Mouse (Mus musculus) CH12.LX (cell line): ENCODE results near the gene Rhag. TPM values are rescaled to one million over a fixed set of nuclear protein-coding genes. Genes with fewer than 3 reads are reported as not detected.

Experiments used
- DNase-seq: peaks from one replicate; pipeline ENCODE4 v3.0.0-alpha.2; 2013; ENCODE audit errors: extremely low read depth
- H3K27ac ChIP-seq: 2 replicates; pipeline ENCODE4 v1.5.1; 2012; ENCODE audit warnings: low read depth, mild to moderate bottlenecking, control low read depth, moderate library complexity; ENCODE audit not compliant: insufficient read depth
- H3K27me3 ChIP-seq: replicated peaks from 2 replicates; pipeline ENCODE3; 2012; ENCODE audit warnings: inconsistent platforms
- H3K36me3 ChIP-seq, 2 experiments: replicated peaks in 1 of 2; 2 replicates each; pipeline versions ENCODE3 to v1.6.1; 2012; ENCODE audit warnings: inconsistent platforms in 1 of 2, low read length in 1 of 2, mild to moderate bottlenecking in 1 of 2, mixed read lengths in 1 of 2, moderate library complexity in 1 of 2; ENCODE audit not compliant: control insufficient read depth in 1 of 2, insufficient read depth in 1 of 2
- H3K4me1 ChIP-seq, 2 experiments: 2 replicates each; pipeline ENCODE4 v1.6.1; 2012; ENCODE audit warnings: inconsistent platforms in 1 of 2, moderate library complexity in 1 of 2; ENCODE audit not compliant: insufficient read depth in 2 of 2, control insufficient read depth in 1 of 2
- H3K4me2 ChIP-seq: 2 replicates; pipeline ENCODE4 v1.6.1; 2012; ENCODE audit warnings: low read depth, mild to moderate bottlenecking, control low read depth; ENCODE audit not compliant: poor library complexity, insufficient read depth, severe bottlenecking
- H3K4me3 ChIP-seq, 3 experiments: fragments of 150-350 bp in 1 of 3; sonication (generic) in 1 of 3; replicated peaks in 1 of 3; 2 replicates each; pipeline versions ENCODE3 to v1.5.1; 2011 to 2012; ENCODE audit warnings: low read depth in 2 of 3, low read length in 2 of 3, mild to moderate bottlenecking in 2 of 3, moderate library complexity in 2 of 3, control low read depth in 1 of 3, improper control_type of control experiment in 1 of 3, inconsistent platforms in 1 of 3, mixed read lengths in 1 of 3; ENCODE audit not compliant: poor library complexity in 1 of 3
- H3K79me2 ChIP-seq: replicated peaks from 2 replicates; pipeline ENCODE4 v1.6.1; 2012; ENCODE audit warnings: mild to moderate bottlenecking, moderate library complexity; ENCODE audit not compliant: control insufficient read depth, poor library complexity, insufficient read depth, severe bottlenecking; ENCODE audit errors: extremely low read depth
- H3K9ac ChIP-seq: 2 replicates; pipeline ENCODE4 v1.6.1; 2012; ENCODE audit warnings: low read depth, mild to moderate bottlenecking, control low read depth, moderate library complexity; ENCODE audit not compliant: insufficient read depth
- H3K9me3 ChIP-seq: replicated peaks from 2 replicates; pipeline ENCODE3; 2012; ENCODE audit warnings: low read length, inconsistent platforms, mixed read lengths
- ELF1 ChIP-seq: IDR thresholded peaks from 2 replicates; pipeline ENCODE4 v1.6.1; 2014; ENCODE audit warnings: low read depth, mild to moderate bottlenecking, inconsistent platforms, low read length, improper control_type of control experiment
- KAT2A ChIP-seq: IDR thresholded peaks from 2 replicates; pipeline ENCODE4 v1.6.1; 2012; ENCODE audit warnings: low read length, improper control_type of control experiment, inconsistent platforms; ENCODE audit not compliant: insufficient replicate concordance
- MAX ChIP-seq: IDR thresholded peaks from 2 replicates; pipeline ENCODE4 v1.6.1; 2011; ENCODE audit warnings: low read length, improper control_type of control experiment
- RCOR1 ChIP-seq: conservative IDR thresholded peaks from 2 replicates; pipeline ENCODE4 v1.6.1; 2012; ENCODE audit warnings: low read depth, mild to moderate bottlenecking, inconsistent platforms, low read length, improper control_type of control experiment
- SIN3A ChIP-seq: IDR thresholded peaks from 2 replicates; pipeline ENCODE4 v1.6.1; 2012; ENCODE audit warnings: low read length, improper control_type of control experiment, inconsistent platforms
- SMC3 ChIP-seq: IDR thresholded peaks from 2 replicates; pipeline ENCODE4 v1.6.1; 2011; ENCODE audit warnings: low read depth, low read length, improper control_type of control experiment
- USF1 ChIP-seq: IDR thresholded peaks from 2 replicates; pipeline ENCODE4 v1.6.1; 2014; ENCODE audit warnings: low read depth, mild to moderate bottlenecking, inconsistent platforms, low read length, improper control_type of control experiment
- ZC3H11A ChIP-seq: IDR thresholded peaks from 2 replicates; pipeline ENCODE4 v1.6.1; 2012; ENCODE audit warnings: low read depth, mild to moderate bottlenecking, inconsistent platforms, low read length, improper control_type of control experiment
- ZNF384 ChIP-seq: IDR thresholded peaks from 2 replicates; pipeline ENCODE4 v1.6.1; 2012; ENCODE audit warnings: low read depth, low read length, improper control_type of control experiment, inconsistent platforms
- dilution Hi-C: fragments of 300-500 bp; cut with MboI; formaldehyde crosslinking; loops from 2 replicates; pipeline ENCODE4 v1.14.3; 2020; ENCODE audit warnings: low sequenced_read_pairs; ENCODE audit not compliant: extremely low pct_unique_long_range_greater_than_20kb, extremely low pct_ligation_motif_present
- in situ Hi-C: fragments of 300-500 bp; cut with MboI; formaldehyde crosslinking; loops from 3 replicates; pipeline ENCODE4 v1.14.3; 2019; ENCODE audit warnings: low sequenced_read_pairs, low pct_ligation_motif_present, low pct_unique_long_range_greater_than_20kb, mixed read lengths
- polyA plus RNA-seq: library from polyadenylated mRNA; unstranded; fragments of >175 nt; gene quantifications from 2 replicates; pipeline ENCODE4 v1.2.1, GENCODE M21; 2012; ENCODE audit warnings: low read depth; ENCODE audit not compliant: insufficient read length
- total RNA-seq, 2 experiments: library from RNA; depleted of rRNA; stranded (reverse); fragments of 300-350 nt in 1 of 2; fragments of >200 nt in 1 of 2; gene quantifications; 2 replicates each; pipeline ENCODE4 v1.2.3; 2012 to 2014

Gene Rhag
- total and polyA plus RNA-seq, 3 experiments: not detected

DNA sequence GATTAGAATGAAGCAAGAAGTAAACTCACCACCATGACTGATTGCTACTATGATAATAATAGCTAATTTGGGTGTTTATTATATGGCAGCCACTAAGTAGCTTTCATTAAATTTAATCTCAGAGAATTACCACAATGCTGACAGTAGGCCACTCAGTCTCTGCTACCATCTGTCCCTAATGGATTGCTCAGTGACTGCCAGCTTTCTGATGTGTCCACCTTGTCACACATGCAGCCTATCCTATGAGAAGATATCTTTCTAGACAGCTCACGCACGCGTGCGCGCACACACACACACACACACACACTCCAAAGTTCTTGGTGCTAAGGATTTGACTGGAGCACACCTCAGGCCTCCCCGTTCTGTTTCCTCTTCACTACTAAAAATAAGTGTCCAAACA is 61.7 kb downstream of the Rhag start:
- no peaks in the 10 kb centered on the region for H3K79me2 ChIP-seq
- TF ChIP-seq ELF1 (no peak), RCOR1 (no peak), ZNF384 (no peak), MAX (no peak)
- dilution Hi-C loops: no loop called here
- H3K27ac ChIP-seq: no peak overlapping the region
- H3K27me3 ChIP-seq: no peaks in the 10 kb centered on the region
- no peaks in the 10 kb centered on the region for H3K4me1 ChIP-seq
- no peak for DNase-seq
- H3K4me3 ChIP-seq: no peak overlapping the region
- H3K4me2 ChIP-seq: no peak overlapping the region
- peaks cover 4% of the 10 kb centered on the region for H3K9me3 ChIP-seq
- H3K36me3 ChIP-seq: no peaks in the 10 kb centered on the region
- in situ Hi-C loops: no loop called here
- H3K9ac ChIP-seq: no peak overlapping the region

DNA sequence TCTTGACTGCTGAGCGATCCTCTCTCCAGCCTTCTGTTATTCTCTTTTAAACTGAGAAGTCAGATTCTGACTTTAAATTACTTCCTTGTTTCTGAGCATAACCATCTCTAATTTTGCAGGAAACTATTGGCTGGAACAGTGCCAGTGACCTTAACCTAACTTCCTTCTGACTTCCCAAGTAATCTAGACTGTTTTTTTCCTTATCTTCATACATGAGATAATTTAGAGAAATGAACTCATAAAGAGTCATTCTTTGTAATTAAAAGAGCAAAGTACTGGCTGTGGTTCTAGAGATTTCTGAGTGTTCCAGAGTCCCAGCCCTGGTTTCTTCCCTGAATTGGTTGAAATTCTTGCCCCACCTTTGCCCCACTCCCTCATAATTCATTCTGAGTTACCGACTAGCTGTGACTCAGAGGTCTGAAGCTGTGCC is 62.7 kb downstream of the Rhag start:
- Histone ChIP-seq H3K36me3 (no peaks in the 10 kb centered on the region), H3K9ac (no peak overlapping the region), H3K4me2 (no peak overlapping the region), H3K9me3 (peaks cover 7% of the 10 kb centered on the region), H3K79me2 (no peaks in the 10 kb centered on the region), H3K27me3 (no peaks in the 10 kb centered on the region), H3K4me3 (no peak overlapping the region), H3K4me1 (no peaks in the 10 kb centered on the region), H3K27ac (no peak overlapping the region)
- TF ChIP-seq USF1: no peak
- dilution Hi-C loops: no loop called here
- DNase-seq: no peak
- in situ Hi-C loops: no loop called here

DNA sequence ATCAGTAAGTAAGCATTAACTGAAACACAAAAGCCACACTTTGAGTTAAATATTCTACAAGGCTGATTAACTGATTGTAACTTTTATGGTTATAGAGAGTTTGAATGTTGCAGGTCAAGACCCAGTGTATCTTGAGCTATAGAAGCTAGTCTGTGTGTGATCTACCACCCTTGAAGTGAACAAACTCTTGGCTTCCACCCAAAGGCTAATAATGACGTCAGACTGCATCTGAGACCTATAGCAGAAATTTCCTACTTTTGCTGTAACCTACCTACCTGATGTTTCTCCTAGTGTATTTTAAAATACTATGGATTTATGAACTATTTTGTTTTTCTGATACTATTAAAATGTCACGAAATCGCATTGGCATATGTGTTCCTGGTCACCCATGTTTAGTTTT is 63.8 kb downstream of the Rhag start:
- DNase-seq: no peak
- dilution Hi-C loops: no loop called here
- Histone ChIP-seq H3K9me3 (peaks cover 5% of the 10 kb centered on the region), H3K4me2 (no peak overlapping the region), H3K79me2 (no peaks in the 10 kb centered on the region), H3K9ac (no peak overlapping the region), H3K27ac (no peak overlapping the region), H3K36me3 (no peaks in the 10 kb centered on the region), H3K4me1 (no peaks in the 10 kb centered on the region), H3K4me3 (no peak overlapping the region), H3K27me3 (no peaks in the 10 kb centered on the region)
- in situ Hi-C loops: no loop called here
- TF ChIP-seq MAX (no peak), SMC3 (no peak)

DNA sequence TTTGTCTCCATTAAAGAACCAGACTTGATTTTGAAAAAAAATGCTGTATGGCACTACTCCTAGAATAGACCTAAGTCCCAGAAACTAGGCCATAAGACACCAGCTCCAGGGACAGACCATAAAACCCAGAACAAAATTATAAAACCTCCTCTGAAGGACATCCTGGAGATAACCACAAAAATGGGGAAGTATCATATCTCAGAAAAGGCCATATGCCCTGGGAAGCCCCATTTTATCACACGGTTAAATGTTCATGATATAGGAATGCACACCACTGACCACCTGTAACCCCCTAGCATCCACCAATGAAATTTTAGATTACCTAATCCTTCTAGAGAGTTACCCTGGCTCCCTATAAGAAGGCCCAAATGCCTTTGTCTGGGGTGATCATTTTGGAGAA is 64.6 kb downstream of the Rhag start:
- Histone ChIP-seq H3K9me3 (peaks cover 14% of the 10 kb centered on the region), H3K4me1 (no peaks in the 10 kb centered on the region), H3K79me2 (no peaks in the 10 kb centered on the region), H3K9ac (no peak overlapping the region), H3K4me3 (no peak overlapping the region), H3K27me3 (no peaks in the 10 kb centered on the region), H3K4me2 (no peak overlapping the region), H3K27ac (no peak overlapping the region), H3K36me3 (no peaks in the 10 kb centered on the region)
- dilution Hi-C loops (no loop called here), in situ Hi-C loops (no loop called here)
- DNase-seq: no peak
- TF ChIP-seq USF1: no peak
- no peak for TF ChIP-seq ZC3H11A
- no peak for TF ChIP-seq SIN3A
- no peak for TF ChIP-seq KAT2A
